Mouse (Mus musculus) embryonic facial prominence, embryonic 14.5 days (tissue): Measurements from ENCODE around the gene Acot7. TPM values are rescaled to one million over a fixed set of nuclear protein-coding genes. Genes with fewer than 3 reads are reported as not detected.

ENCODE experiments used
- ATAC-seq: fragments of 200-750 bp; cut with Nextera tagmentation; 2 replicates; pipeline ENCODE4 v1.8.0; 2017; ENCODE audit warnings: low read depth, moderate number of reproducible peaks, moderate TSS enrichment
- DNase-seq: peaks from one replicate; pipeline ENCODE4 v3.0.0-alpha.2; 2015; ENCODE audit warnings: low spot score
- H3K27ac ChIP-seq: fragments of 300-500 bp; sonication (generic); replicated peaks from 2 replicates; pipeline ENCODE4 v1.5.1; 2014; ENCODE audit warnings: low read depth, mild to moderate bottlenecking, low read length, moderate library complexity
- H3K27me3 ChIP-seq: fragments of 300-500 bp; sonication (generic); replicated peaks from 2 replicates; pipeline ENCODE4 v1.6.1; 2014; ENCODE audit warnings: low read length; ENCODE audit not compliant: control insufficient read depth, insufficient read depth
- H3K36me3 ChIP-seq: fragments of 300-500 bp; sonication (generic); 2 replicates; pipeline ENCODE4 v1.6.1; 2014; ENCODE audit warnings: low read length, mixed read lengths; ENCODE audit not compliant: control insufficient read depth, insufficient read depth
- H3K4me1 ChIP-seq: fragments of 300-500 bp; sonication (generic); 2 replicates; pipeline ENCODE4 v1.6.1; 2014; ENCODE audit warnings: antibody characterized with exemption, low read length; ENCODE audit not compliant: control insufficient read depth, insufficient read depth
- H3K4me2 ChIP-seq: fragments of 300-500 bp; sonication (generic); 2 replicates; pipeline ENCODE4 v1.6.1; 2014; ENCODE audit warnings: low read depth, mild to moderate bottlenecking, low read length, moderate library complexity, mixed read lengths
- H3K4me3 ChIP-seq: fragments of 300-500 bp; sonication (generic); 2 replicates; pipeline ENCODE4 v1.5.1; 2014; ENCODE audit warnings: low read depth, mild to moderate bottlenecking, low read length
- H3K9ac ChIP-seq: fragments of 300-500 bp; sonication (generic); 2 replicates; pipeline ENCODE4 v1.6.1; 2014; ENCODE audit warnings: low read depth, mild to moderate bottlenecking, low read length, moderate library complexity, mixed read lengths
- H3K9me3 ChIP-seq: fragments of 300-500 bp; sonication (generic); 2 replicates; pipeline ENCODE4 v1.6.1; 2016; ENCODE audit warnings: low read length; ENCODE audit not compliant: control insufficient read depth
- WGBS: fragments of 180-500 bp; shearing (Covaris S2); extraction: QIAGEN DNeasy Blood & Tissue Kit; methylation state at CpG from one replicate; pipeline ENCODE4 v1.1.7; 2014; 5-methylcytosine and 5-hydroxymethylcytosine counted together
- polyA plus RNA-seq: library from polyadenylated mRNA; unstranded; fragments of >200 nt; fragmentation: Nextera tagmentation; extraction: Ambion mirVana; gene quantifications from 2 replicates; pipeline ENCODE4 v1.2.1, GENCODE M21; 2014

The Acot7 gene
- polyA plus RNA-seq, 1 experiment from 2014 or later = 71.8 TPM

- 73% methylated on average over 9 of the region's 9 CpGs for whole genome bisulfite sequencing
- H3K9me3 ChIP-seq = no peaks in the 10 kb centered on the region
- H3K27ac ChIP-seq = no peak overlapping the region
- peaks cover 19% of the 10 kb centered on the region for H3K27me3 ChIP-seq
- H3K36me3 ChIP-seq = peaks cover 20% of the 10 kb centered on the region
- DNase-seq (no peak), ATAC-seq (no peak)
- no peak overlapping the region for H3K4me3 ChIP-seq
- peaks cover 4% of the 10 kb centered on the region; the same call in 1 of the 2 replicates for H3K4me1 ChIP-seq
- no peak overlapping the region for H3K4me2 ChIP-seq
- no peak overlapping the region for H3K9ac ChIP-seq
Observed at GRCm38 (mm10) chr4:152307542-152307941, 129.6 kb downstream of the Acot7 start.

GRCm38 (mm10) chr4:152312186-152312585 lies 134.3 kb downstream of the Acot7 start:
- peak overlapping the region; percentile 65; the same call in 1 of the 2 replicates for H3K4me2 ChIP-seq
- no peak overlapping the region; the same call in 1 of the 2 replicates for H3K9ac ChIP-seq
- H3K36me3 ChIP-seq = no peaks in the 10 kb centered on the region
- no peak for DNase-seq
- no peak for ATAC-seq
- no peaks in the 10 kb centered on the region for H3K9me3 ChIP-seq
- H3K4me1 ChIP-seq = peaks cover 9% of the 10 kb centered on the region
- peaks cover 64% of the 10 kb centered on the region for H3K27me3 ChIP-seq
- WGBS = 4% methylated on average over 14 of the region's 14 CpGs
- no peak overlapping the region for H3K27ac ChIP-seq
- H3K4me3 ChIP-seq = peak overlapping the region; percentile 12; the same call in 1 of the 2 replicates

- WGBS = 3% methylated on average over 21 of the region's 29 CpGs
- H3K4me1 ChIP-seq = peaks cover 9% of the 10 kb centered on the region
- no peak overlapping the region for H3K27ac ChIP-seq
- H3K9me3 ChIP-seq = no peaks in the 10 kb centered on the region
- DNase-seq (no peak), ATAC-seq (peak; percentile 41; the same call in 1 of the 2 replicates)
- peak overlapping the region; percentile 35 for H3K4me3 ChIP-seq
- H3K27me3 ChIP-seq = peaks cover 75% of the 10 kb centered on the region
- peak overlapping the region; percentile 65 for H3K4me2 ChIP-seq
- H3K9ac ChIP-seq = peak overlapping the region; percentile 57
- H3K36me3 ChIP-seq = no peaks in the 10 kb centered on the region
Observed at GRCm38 (mm10) chr4:152313211-152313632, 135.3 kb downstream of the Acot7 start.

- no peak overlapping the region; the same call in 1 of the 2 replicates for H3K4me3 ChIP-seq
- ATAC-seq = no peak
- H3K9me3 ChIP-seq = no peaks in the 10 kb centered on the region
- peak overlapping the region; percentile 65; the same call in 1 of the 2 replicates for H3K4me2 ChIP-seq
- no peak overlapping the region for H3K27ac ChIP-seq
- no peaks in the 10 kb centered on the region for H3K36me3 ChIP-seq
- peaks cover 9% of the 10 kb centered on the region for H3K4me1 ChIP-seq
- DNase-seq = no peak
- peaks cover 82% of the 10 kb centered on the region for H3K27me3 ChIP-seq
- no peak overlapping the region for H3K9ac ChIP-seq
Observed at GRCm38 (mm10) chr4:152313934-152314333, 136.0 kb downstream of the Acot7 start.

- Histone ChIP-seq H3K4me2 (peak overlapping the region; percentile 53), H3K27ac (no peak overlapping the region), H3K27me3 (peaks cover 83% of the 10 kb centered on the region), H3K9ac (peak overlapping the region; percentile 34; the same call in 1 of the 2 replicates), H3K9me3 (no peaks in the 10 kb centered on the region), H3K4me1 (peaks cover 9% of the 10 kb centered on the region), H3K4me3 (peak overlapping the region; percentile 35), H3K36me3 (no peaks in the 10 kb centered on the region)
- ATAC-seq = no peak
- DNase-seq = no peak
- WGBS = under 1% methylated on average over 43 of the region's 43 CpGs
Observed at GRCm38 (mm10) chr4:152315498-152316213, 137.7 kb downstream of the Acot7 start.

GRCm38 (mm10) chr4:152317631-152318033 lies 139.7 kb downstream of the Acot7 start:
- Histone ChIP-seq H3K4me2 (no peak overlapping the region), H3K27ac (no peak overlapping the region), H3K27me3 (peaks cover 63% of the 10 kb centered on the region), H3K9me3 (no peaks in the 10 kb centered on the region), H3K9ac (no peak overlapping the region), H3K4me3 (no peak overlapping the region), H3K4me1 (peaks cover 6% of the 10 kb centered on the region; the same call in 1 of the 2 replicates), H3K36me3 (no peaks in the 10 kb centered on the region)
- no peak for ATAC-seq
- no peak for DNase-seq
- WGBS = 83% methylated on average over 6 of the region's 6 CpGs

- no peak within 1 kb of the TSS for H3K27ac ChIP-seq
- no peaks in the 10 kb centered on the region for H3K36me3 ChIP-seq
- ATAC-seq = no peak
- no peaks in the 10 kb centered on the region for H3K9me3 ChIP-seq
- H3K4me1 ChIP-seq = peaks cover under 1% of the 10 kb centered on the region; the same call in 1 of the 2 replicates
- H3K27me3 ChIP-seq = peaks cover 53% of the 10 kb centered on the region
- no peak for DNase-seq
- WGBS = 4% methylated on average over 26 of the region's 26 CpGs
- H3K4me3 ChIP-seq = peak within 1 kb of the TSS; percentile 10; the same call in 1 of the 2 replicates
- H3K9ac ChIP-seq = no peak within 1 kb of the TSS; the same call in 1 of the 2 replicates
- H3K4me2 ChIP-seq = peak within 1 kb of the TSS; percentile 47
Observed at GRCm38 (mm10) chr4:152318517-152319234, 140.7 kb downstream of the Acot7 start, which contains the start of gene Rnf207. TSS of gene Rnf207 (minus strand) at chr4:152318993.
